Mouse (Mus musculus) heart, embryonic 14.5 days (tissue): ENCODE measurements around the gene Sgo1. TPM values are rescaled to one million over a fixed set of nuclear protein-coding genes. Genes with fewer than 3 reads are reported as not detected.
"Not testable (repeated sequence)": the region's sequence is repeated elsewhere in the genome, so short reads cannot be mapped to it uniquely, and the experiment has no call there.

Experiments used
- ATAC-seq: fragments of 200-750 bp; cut with Nextera tagmentation; 2 replicates; pipeline ENCODE4 v1.8.0; 2017; ENCODE audit warnings: low read depth, moderate TSS enrichment; ENCODE audit not compliant: insufficient number of reproducible peaks, insufficient read depth, low FRiP score
- H3K27ac ChIP-seq, 2 experiments: fragments of 200-500 bp in 1 of 2; fragments of 300-500 bp in 1 of 2; sonication (generic) in 1 of 2; replicated peaks in 1 of 2; 2 replicates each; pipeline ENCODE4 v1.5.1; 2012 to 2014; ENCODE audit warnings: low read depth in 2 of 2, low read length in 2 of 2, control low read depth in 1 of 2, mild to moderate bottlenecking in 1 of 2, mixed read lengths in 1 of 2; ENCODE audit not compliant: control insufficient read depth in 1 of 2, insufficient read depth in 1 of 2
- H3K27me3 ChIP-seq: fragments of 300-500 bp; sonication (generic); 2 replicates; pipeline ENCODE4 v1.6.1; 2014; ENCODE audit warnings: mild to moderate bottlenecking, low read length, control low read depth; ENCODE audit not compliant: control insufficient read depth, insufficient read depth
- H3K36me3 ChIP-seq: fragments of 300-500 bp; sonication (generic); 2 replicates; pipeline ENCODE4 v1.6.1; 2014; ENCODE audit warnings: mild to moderate bottlenecking, control low read depth, low read length, mixed read lengths; ENCODE audit not compliant: control insufficient read depth, insufficient read depth
- H3K4me1 ChIP-seq, 2 experiments: fragments of 200-500 bp in 1 of 2; fragments of 300-500 bp in 1 of 2; sonication (generic) in 1 of 2; 2 replicates each; pipeline ENCODE4 v1.6.1; 2012 to 2014; ENCODE audit warnings: low read length in 2 of 2, control low read depth in 1 of 2, mixed read lengths in 1 of 2; ENCODE audit not compliant: control insufficient read depth in 2 of 2, insufficient read depth in 2 of 2
- H3K4me2 ChIP-seq: fragments of 300-500 bp; sonication (generic); 2 replicates; pipeline ENCODE4 v1.6.1; 2014; ENCODE audit warnings: mild to moderate bottlenecking, low read length
- H3K4me3 ChIP-seq, 2 experiments: fragments of 200-500 bp in 1 of 2; fragments of 300-500 bp in 1 of 2; sonication (generic) in 1 of 2; 2 replicates each; pipeline ENCODE4 v1.5.1; 2012 to 2014; ENCODE audit warnings: low read length in 2 of 2, mild to moderate bottlenecking in 2 of 2, control low read depth in 1 of 2, low read depth in 1 of 2, moderate library complexity in 1 of 2; ENCODE audit not compliant: control insufficient read depth in 1 of 2, insufficient read depth in 1 of 2
- H3K9ac ChIP-seq: fragments of 300-500 bp; sonication (generic); 2 replicates; pipeline ENCODE4 v1.6.1; 2014; ENCODE audit warnings: mild to moderate bottlenecking, low read length
- H3K9me3 ChIP-seq: fragments of 300-500 bp; sonication (generic); 2 replicates; pipeline ENCODE4 v1.6.1; 2016; ENCODE audit warnings: low read length, control low read depth; ENCODE audit not compliant: control insufficient read depth
- WGBS: fragments of 180-500 bp; shearing (Covaris S2); extraction: QIAGEN DNeasy Blood & Tissue Kit; methylation state at CpG from one replicate; pipeline ENCODE4 v1.1.7; 2014; 5-methylcytosine and 5-hydroxymethylcytosine counted together
- polyA plus RNA-seq: library from polyadenylated mRNA; unstranded; fragments of >200 nt; fragmentation: Nextera tagmentation; extraction: Ambion mirVana; gene quantifications from 2 replicates; pipeline ENCODE4 v1.2.1, GENCODE M21; 2014

Gene Sgo1
- polyA plus RNA-seq, 1 experiment from 2014 or later, result 21.1 TPM

DNA sequence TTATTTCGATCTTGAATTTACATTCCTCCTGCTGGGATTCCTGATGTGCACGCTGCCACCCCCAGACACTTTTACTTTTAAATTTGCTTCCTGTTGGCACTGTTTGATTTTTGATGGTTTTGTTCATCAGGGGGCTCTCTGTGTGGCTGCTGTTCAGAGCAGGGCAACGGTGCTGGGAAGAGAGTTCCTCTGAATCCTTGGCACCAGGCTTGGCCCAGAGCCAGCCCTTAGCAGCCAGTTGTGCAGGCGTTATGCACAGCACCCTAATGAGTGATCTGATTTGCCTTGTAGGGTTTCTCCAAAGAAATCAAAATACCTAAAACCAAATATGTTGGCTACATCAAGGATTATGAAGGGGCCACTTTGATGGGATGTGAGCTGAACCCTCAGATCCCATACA, 29.4 kb downstream of the Sgo1 start:
- H3K27ac ChIP-seq, result no peak overlapping the region
- no peaks in the 10 kb centered on the region for H3K27me3 ChIP-seq
- peaks cover 71% of the 10 kb centered on the region for H3K36me3 ChIP-seq
- H3K4me3 ChIP-seq, result no peak overlapping the region
- no peaks in the 10 kb centered on the region for H3K9me3 ChIP-seq
- no peak overlapping the region for H3K4me2 ChIP-seq
- peaks cover 0 to 7% of the 10 kb centered on the region in 2 experiments; a peak in 1 of 4 replicates for H3K4me1 ChIP-seq
- WGBS, result 58% methylated on average over 4 of the region's 4 CpGs
- ATAC-seq, result no peak
- no peak overlapping the region for H3K9ac ChIP-seq

DNA sequence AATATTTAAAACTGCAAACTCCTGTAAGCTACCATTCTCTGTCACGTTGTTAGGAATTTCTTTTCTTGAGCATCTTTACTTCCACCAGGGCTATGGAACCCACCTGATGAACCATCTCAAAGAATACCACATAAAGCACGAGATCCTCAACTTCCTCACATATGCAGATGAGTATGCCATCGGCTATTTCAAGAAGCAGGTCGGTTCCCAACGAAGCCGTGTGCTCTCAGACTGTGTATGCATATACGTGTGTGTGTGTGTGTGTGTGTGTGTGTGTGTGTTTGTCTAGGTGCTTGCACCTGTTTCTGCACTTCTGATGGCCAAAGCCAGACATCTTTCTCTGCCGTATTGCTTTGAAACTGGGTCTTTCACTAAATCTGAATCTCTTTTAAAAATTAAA, 29.9 kb downstream of the Sgo1 start:
- Histone ChIP-seq H3K27me3 (no peaks in the 10 kb centered on the region), H3K4me2 (no peak overlapping the region), H3K36me3 (peaks cover 71% of the 10 kb centered on the region), H3K4me3 (no peak overlapping the region), H3K4me1 (peaks cover 0 to 7% of the 10 kb centered on the region in 2 experiments; a peak in 1 of 4 replicates), H3K9ac (no peak overlapping the region), H3K27ac (no peak overlapping the region), H3K9me3 (no peaks in the 10 kb centered on the region)
- 88% methylated on average over 8 of the region's 8 CpGs for WGBS
- ATAC-seq, result no peak

DNA sequence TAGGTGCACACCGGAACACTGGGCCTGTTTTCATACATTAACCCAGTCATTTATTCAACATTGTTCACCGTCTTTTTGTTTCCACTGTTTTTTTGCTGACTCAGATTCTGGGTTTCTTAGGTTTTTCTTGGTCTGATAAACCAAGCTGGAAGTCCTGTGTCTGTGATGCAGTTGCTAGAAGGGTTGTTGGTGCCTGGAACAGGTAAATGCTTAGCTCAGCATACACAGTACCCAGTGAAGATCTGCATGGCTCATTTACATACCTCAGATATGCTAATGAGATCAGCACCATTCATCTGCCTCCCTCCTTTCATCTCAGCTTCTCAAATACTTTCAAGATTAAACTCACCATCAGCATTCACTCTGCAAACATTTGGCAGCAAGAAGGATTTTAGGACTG, 30.5 kb downstream of the Sgo1 start:
- Histone ChIP-seq H3K27me3 (no peaks in the 10 kb centered on the region), H3K4me2 (no peak overlapping the region), H3K27ac (no peak overlapping the region), H3K36me3 (peaks cover 72% of the 10 kb centered on the region), H3K9me3 (no peaks in the 10 kb centered on the region), H3K4me1 (peaks cover 0 to 7% of the 10 kb centered on the region in 2 experiments; a peak in 1 of 4 replicates), H3K4me3 (no peak overlapping the region), H3K9ac (no peak overlapping the region)
- 86% methylated on average over 2 of the region's 2 CpGs for WGBS
- ATAC-seq, result no peak

DNA sequence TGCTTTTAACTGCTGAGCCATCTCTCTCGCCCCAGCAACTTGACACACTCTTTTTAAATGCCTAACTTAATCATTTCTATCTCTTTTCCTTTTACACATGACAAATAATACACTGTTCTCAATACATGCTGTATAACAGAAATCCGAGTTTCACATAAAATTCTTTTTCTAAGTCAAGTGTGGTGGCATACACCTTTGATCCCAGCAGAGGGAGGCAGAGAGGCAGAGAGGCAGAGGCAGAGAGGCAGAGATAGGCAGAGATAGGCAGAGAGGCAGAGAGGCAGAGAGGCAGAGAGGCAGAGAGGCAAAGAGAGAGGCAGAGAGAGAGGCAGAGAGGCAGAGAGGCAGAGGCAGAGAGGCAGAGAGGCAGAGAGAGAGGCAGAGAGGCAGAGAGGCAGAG, 31.7 kb downstream of the Sgo1 start:
- H3K9me3 ChIP-seq, H3K4me2 ChIP-seq, H3K27me3 ChIP-seq, H3K4me3 ChIP-seq, ATAC-seq, H3K4me1 ChIP-seq, H3K9ac ChIP-seq, H3K27ac ChIP-seq: not testable (repeated sequence)
- peaks cover 74% of the 10 kb centered on the region for H3K36me3 ChIP-seq
- WGBS, result 67% methylated on average over 2 of the region's 2 CpGs

DNA sequence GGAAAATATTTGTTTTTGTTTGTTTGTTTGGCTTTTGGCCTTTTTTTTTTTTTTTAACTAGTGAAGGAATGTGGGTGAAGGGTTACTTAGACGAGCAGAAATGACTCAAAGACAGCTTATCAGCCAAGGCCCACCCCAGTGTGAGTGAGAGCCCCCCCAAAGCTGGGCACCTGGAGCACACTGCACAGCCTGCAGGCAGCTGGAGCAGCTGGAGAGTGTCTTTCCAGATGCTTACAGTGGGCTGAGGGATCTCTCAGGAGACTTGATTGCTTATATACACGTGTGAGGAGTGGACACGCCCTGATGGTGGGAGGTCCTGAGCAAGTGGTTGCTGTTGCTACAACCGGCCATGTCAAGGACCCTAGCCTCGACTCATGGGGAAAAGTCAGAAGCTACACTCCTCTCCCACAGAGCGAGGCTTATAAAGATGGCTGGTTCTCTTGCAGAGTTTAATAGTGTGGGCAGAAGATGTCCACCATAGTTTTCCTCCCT, 32.7 kb downstream of the Sgo1 start:
- Histone ChIP-seq H3K9me3 (no peaks in the 10 kb centered on the region), H3K27me3 (no peaks in the 10 kb centered on the region), H3K4me2 (no peak overlapping the region), H3K4me3 (no peak overlapping the region), H3K27ac (no peak overlapping the region), H3K9ac (no peak overlapping the region), H3K4me1 (peaks cover 0 to 6% of the 10 kb centered on the region in 2 experiments; a peak in 1 of 4 replicates), H3K36me3 (peaks cover 69% of the 10 kb centered on the region)
- no peak for ATAC-seq
- WGBS, result 54% methylated on average over 6 of the region's 6 CpGs

DNA sequence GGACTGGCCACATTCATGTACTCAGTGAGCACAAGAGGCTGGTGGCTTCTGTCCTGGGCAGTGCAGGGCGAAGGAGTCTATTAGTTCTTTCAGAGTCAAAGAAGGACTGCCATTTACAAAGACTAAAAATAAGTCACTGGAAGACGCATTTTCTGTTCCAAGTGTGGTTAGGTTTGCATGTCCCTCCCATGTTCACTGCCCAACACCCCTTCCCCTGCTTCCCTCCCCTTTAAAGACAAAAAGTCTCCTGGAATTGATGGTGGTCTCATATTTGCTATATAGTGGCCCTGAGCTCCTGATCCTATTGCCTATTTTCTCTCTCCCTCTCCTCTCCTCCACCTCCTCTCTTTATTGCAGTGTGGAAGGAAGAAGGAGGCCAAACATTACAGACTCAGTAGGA, 33.2 kb downstream of the Sgo1 start:
- ATAC-seq, result no peak
- H3K4me2 ChIP-seq, result no peak overlapping the region
- no peak overlapping the region for H3K4me3 ChIP-seq
- no peaks in the 10 kb centered on the region for H3K27me3 ChIP-seq
- no peak overlapping the region for H3K9ac ChIP-seq
- H3K9me3 ChIP-seq, result no peaks in the 10 kb centered on the region
- H3K4me1 ChIP-seq, result peaks cover 0 to 1% of the 10 kb centered on the region in 2 experiments; a peak in 1 of 4 replicates
- 83% methylated on average over 2 of the region's 2 CpGs for WGBS
- no peak overlapping the region for H3K27ac ChIP-seq
- H3K36me3 ChIP-seq, result peaks cover 69% of the 10 kb centered on the region

DNA sequence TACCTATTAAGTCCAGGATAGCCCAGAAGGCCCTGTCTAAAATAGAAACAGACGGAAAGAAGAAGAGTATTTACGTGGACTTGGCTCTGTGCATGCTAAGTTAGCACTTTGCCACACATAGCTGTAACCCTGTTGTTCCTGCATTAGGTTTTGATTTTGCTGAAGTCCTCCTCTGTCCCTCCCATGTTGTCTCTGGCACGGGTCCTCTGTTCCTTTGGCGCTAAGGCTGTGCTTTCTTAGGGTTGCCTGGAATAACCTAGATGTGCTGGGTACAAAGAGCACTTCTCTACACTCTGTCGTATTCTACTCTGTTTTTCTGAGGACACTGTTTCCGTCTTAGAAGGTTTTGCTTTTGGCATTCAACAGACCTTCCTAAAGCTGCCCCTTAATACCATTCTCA, 34.1 kb downstream of the Sgo1 start:
- Histone ChIP-seq H3K27ac (no peak overlapping the region), H3K4me1 (no peaks in the 10 kb centered on the region), H3K9me3 (no peaks in the 10 kb centered on the region), H3K9ac (no peak overlapping the region), H3K4me2 (no peak overlapping the region), H3K36me3 (peaks cover 68% of the 10 kb centered on the region), H3K27me3 (no peaks in the 10 kb centered on the region), H3K4me3 (no peak overlapping the region)
- WGBS, result 83% methylated on average over 6 of the region's 6 CpGs
- no peak for ATAC-seq

DNA sequence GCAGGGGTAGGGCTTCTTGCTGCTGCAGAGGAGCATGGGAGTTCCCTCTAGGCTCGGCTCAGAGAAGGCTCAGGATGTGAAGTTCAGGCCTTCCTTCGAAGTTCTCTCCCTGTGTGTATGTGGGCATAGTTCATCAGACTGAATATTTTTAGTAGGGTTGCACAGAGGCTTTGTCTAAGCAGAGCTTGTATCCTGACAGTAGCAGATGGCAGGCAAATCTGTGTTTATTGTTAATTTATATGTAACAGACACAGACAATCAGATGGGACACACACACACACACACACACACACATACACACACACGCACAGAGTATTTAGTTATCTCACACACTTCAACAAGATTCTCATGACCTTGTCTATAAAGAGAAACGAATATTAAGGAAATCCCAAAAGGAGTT, 34.5 kb downstream of the Sgo1 start:
- no peak overlapping the region for H3K4me2 ChIP-seq
- no peak overlapping the region for H3K4me3 ChIP-seq
- no peak overlapping the region for H3K9ac ChIP-seq
- H3K4me1 ChIP-seq, result no peaks in the 10 kb centered on the region
- H3K36me3 ChIP-seq, result peaks cover 68% of the 10 kb centered on the region
- H3K27me3 ChIP-seq, result no peaks in the 10 kb centered on the region
- H3K9me3 ChIP-seq, result no peaks in the 10 kb centered on the region
- no peak overlapping the region for H3K27ac ChIP-seq
- 85% methylated on average over 4 of the region's 4 CpGs for WGBS
- no peak for ATAC-seq
